Mouse (Mus musculus): ENCODE results near the gene Chchd5. TPM values are rescaled to one million over a fixed set of nuclear protein-coding genes. Genes with fewer than 3 reads are reported as not detected.

Gene Chchd5
- total and polyA plus RNA-seq, 2 experiments = 10.1 to 60.2 TPM

DNA sequence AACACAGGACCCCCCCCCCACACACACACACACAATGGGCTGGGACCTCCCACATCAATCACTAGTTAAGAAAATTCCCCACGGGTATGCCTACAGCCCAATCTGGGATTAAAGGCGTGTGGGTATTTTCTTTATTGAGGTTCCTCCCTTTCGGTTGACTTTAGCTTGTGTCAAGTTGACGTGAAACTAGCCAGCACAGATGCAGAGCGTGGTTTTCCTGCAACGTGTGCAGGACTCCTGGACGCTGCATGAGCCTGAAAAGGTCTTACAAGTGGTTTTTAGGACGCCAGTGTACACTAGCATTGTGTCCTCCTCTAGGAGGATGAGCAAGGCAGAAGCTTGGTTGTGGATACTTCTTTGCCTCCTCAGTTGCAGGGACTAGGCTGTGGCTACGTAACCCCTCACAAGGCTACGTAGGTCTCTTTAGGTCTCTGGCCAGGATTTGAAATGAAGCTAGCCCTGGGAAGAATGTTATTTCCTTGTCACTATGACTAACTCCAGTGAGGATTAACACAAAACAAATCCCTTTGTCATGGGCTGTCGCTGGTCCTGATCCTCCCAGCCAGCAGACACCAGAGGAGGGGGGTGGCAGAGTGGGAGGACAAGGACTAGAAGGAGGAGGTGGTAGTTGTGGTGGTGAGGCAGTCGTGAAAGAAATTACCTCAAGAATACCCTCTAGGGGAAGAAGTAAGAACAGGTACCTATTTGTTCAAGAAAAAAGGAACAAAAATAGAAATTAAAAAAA, 47.3 kb downstream of the Chchd5 start:
- Histone ChIP-seq H3K36me3 (ENCODE audit: control insufficient read depth, insufficient read depth, low read length) (no peaks in the 10 kb centered on the region), H3K27me3 (ENCODE audit: control insufficient read depth, insufficient read depth, low read length) (no peaks in the 10 kb centered on the region), H3K27ac (replicated peaks; ENCODE audit: insufficient read depth, low read depth, low read length) (no peak overlapping the region), H3K4me1 (ENCODE audit: control insufficient read depth, insufficient read depth, low read length) (no peaks in the 10 kb centered on the region; the same call in 1 of the 2 replicates), H3K79me2 (ENCODE audit: control insufficient read depth, insufficient read depth, low read length) (no peaks in the 10 kb centered on the region), H3K4me3 (ENCODE audit: insufficient read depth, low read depth, low read length) (no peak overlapping the region), H3K9ac (ENCODE audit: low read depth, low read length) (no peak overlapping the region)
- TF ChIP-seq CTCF (IDR thresholded peaks at IDR 0.05; ENCODE audit: low read depth, low read length) (no peak), POLR2A (IDR thresholded peaks at IDR 0.05; ENCODE audit: extremely low read depth, insufficient read depth, low read length) (no peak)
- 88% methylated on average over 12 of the region's 12 CpGs for WGBS
- no peak for DNase-seq (ENCODE audit: extremely low read depth, low read depth, low spot score)

DNA sequence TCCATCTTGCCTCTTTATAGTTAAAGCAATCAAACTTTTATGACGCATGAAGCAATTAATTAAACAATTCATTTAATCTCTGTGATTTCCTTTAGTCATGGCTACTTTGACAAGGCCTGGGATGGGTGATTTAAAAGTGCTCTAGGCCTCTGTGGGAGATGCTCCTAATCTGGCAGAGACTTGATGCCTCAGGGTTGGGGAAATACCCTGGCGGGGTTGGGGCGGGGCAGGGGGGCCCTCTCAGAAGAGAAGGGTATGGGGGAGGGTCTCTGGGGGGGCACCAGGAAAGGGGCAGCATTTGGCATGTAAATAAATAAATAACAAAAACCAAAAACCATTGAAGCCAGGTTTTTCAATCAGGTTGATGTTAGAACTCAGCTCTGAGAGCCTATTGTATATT, 48.2 kb downstream of the Chchd5 start:
- 90% methylated on average over 3 of the region's 3 CpGs for WGBS

DNA sequence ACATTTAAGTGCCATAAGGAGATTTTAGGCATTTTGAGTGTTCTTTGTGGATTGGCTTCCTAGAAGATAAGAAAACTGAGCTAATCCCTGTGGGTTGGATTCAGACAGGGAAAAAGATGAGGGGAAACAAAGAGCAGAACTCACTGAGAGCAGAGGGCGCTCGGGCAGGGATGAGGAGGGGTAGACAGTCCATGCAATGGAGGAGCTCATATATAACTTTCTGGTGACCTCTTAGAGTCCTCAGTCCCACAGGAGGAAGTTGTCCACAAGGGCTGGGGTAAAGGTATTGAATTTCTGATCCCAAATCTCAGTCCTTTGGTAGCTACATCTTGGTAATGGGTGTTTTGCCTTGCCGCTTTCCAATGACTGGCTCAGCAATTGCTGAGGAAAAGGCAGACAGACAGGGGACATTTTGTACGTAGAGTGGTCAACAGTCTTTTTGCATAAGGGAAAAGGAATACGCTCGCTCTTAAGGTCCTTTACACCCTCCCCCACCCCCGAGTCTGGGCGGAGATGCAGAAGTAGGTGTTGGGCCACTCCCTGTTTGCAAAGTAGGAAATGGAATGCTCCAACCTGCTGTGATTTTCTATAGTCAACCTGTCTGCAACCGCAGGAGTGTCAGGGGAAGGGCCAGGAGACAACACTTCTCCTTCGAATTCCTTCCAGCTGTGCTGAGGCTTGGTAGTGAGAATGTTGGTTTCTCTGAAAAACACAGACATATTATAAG, 48.8 kb downstream of the Chchd5 start:
- Histone ChIP-seq H3K9ac (ENCODE audit: low read depth, low read length) (no peak overlapping the region), H3K4me1 (ENCODE audit: control insufficient read depth, insufficient read depth, low read length) (no peaks in the 10 kb centered on the region; the same call in 1 of the 2 replicates), H3K4me3 (ENCODE audit: insufficient read depth, low read depth, low read length) (no peak overlapping the region), H3K27me3 (ENCODE audit: control insufficient read depth, insufficient read depth, low read length) (no peaks in the 10 kb centered on the region), H3K27ac (replicated peaks; ENCODE audit: insufficient read depth, low read depth, low read length) (no peak overlapping the region), H3K36me3 (ENCODE audit: control insufficient read depth, insufficient read depth, low read length) (no peaks in the 10 kb centered on the region), H3K79me2 (ENCODE audit: control insufficient read depth, insufficient read depth, low read length) (no peaks in the 10 kb centered on the region)
- DNase-seq (ENCODE audit: extremely low read depth, low read depth, low spot score) = no peak
- WGBS = 71% methylated on average over 10 of the region's 10 CpGs
- no peak for TF ChIP-seq POLR2A (IDR thresholded peaks at IDR 0.05; ENCODE audit: extremely low read depth, insufficient read depth, low read length)
- TF ChIP-seq CTCF (IDR thresholded peaks at IDR 0.05; ENCODE audit: low read depth, low read length) = no peak

More for the DNA sequence above, 48.2 kb downstream of the Chchd5 start:
- DNase-seq (ENCODE audit: extremely low read depth, low read depth, low spot score) = no peak
- Histone ChIP-seq H3K4me1 (ENCODE audit: control insufficient read depth, insufficient read depth, low read length) (no peaks in the 10 kb centered on the region; the same call in 1 of the 2 replicates), H3K4me3 (ENCODE audit: insufficient read depth, low read depth, low read length) (no peak overlapping the region), H3K79me2 (ENCODE audit: control insufficient read depth, insufficient read depth, low read length) (no peaks in the 10 kb centered on the region), H3K27ac (replicated peaks; ENCODE audit: insufficient read depth, low read depth, low read length) (no peak overlapping the region), H3K27me3 (ENCODE audit: control insufficient read depth, insufficient read depth, low read length) (no peaks in the 10 kb centered on the region), H3K9ac (ENCODE audit: low read depth, low read length) (no peak overlapping the region), H3K36me3 (ENCODE audit: control insufficient read depth, insufficient read depth, low read length) (no peaks in the 10 kb centered on the region)
- no peak for TF ChIP-seq CTCF (IDR thresholded peaks at IDR 0.05; ENCODE audit: low read depth, low read length)
- no peak for TF ChIP-seq POLR2A (IDR thresholded peaks at IDR 0.05; ENCODE audit: extremely low read depth, insufficient read depth, low read length)

DNA sequence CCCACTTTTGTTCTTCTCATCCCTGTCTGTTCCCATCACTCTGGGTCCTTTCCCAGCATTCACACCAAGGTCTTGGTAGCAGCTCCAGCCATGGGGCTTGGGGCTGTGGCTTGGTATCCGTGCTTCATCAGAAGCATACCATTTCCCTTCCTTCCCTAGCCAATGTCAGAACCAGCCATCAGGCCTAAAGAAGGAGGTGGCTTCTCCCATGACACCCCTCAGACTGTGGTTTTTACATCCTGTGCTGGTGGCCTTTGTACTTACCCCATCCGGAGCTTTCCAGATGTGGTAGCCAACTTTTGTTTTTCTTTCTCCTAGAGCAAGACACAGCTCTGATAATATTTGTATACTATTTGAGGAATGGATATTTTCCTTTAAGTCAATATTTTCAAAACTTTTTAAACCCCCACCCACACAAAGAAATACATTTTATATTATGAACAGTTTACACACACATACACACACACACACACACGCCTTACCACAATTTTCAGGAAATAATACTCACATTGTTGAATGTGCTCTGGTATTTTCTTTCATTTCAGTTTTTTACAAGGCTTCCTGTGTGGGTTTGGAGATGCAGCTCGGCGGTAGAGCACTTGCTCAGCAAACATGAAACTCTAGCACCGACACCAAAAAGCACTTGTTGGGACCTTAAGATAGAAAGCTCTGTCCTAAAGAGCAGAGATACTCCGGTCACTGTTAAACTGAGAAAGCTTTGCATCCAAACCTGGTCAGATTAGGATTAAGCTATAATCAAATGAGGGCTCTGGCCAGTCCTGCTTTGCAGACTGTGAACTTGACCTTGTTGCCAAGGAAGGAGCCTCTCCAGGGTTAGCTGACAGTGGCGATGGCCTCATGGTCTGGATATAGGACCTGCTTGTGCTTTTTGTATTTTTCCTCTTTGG, 50.7 kb downstream of the Chchd5 start:
- no peaks in the 10 kb centered on the region for H3K27me3 ChIP-seq (ENCODE audit: control insufficient read depth, insufficient read depth, low read length)
- no peak overlapping the region for H3K27ac ChIP-seq (replicated peaks; ENCODE audit: insufficient read depth, low read depth, low read length)
- WGBS = 72% methylated on average over 8 of the region's 8 CpGs
- no peaks in the 10 kb centered on the region; the same call in 1 of the 2 replicates for H3K4me1 ChIP-seq (ENCODE audit: control insufficient read depth, insufficient read depth, low read length)
- H3K9ac ChIP-seq (ENCODE audit: low read depth, low read length) = no peak overlapping the region
- no peaks in the 10 kb centered on the region for H3K36me3 ChIP-seq (ENCODE audit: control insufficient read depth, insufficient read depth, low read length)
- no peaks in the 10 kb centered on the region for H3K79me2 ChIP-seq (ENCODE audit: control insufficient read depth, insufficient read depth, low read length)
- TF ChIP-seq POLR2A (IDR thresholded peaks at IDR 0.05; ENCODE audit: extremely low read depth, insufficient read depth, low read length) (no peak), CTCF (IDR thresholded peaks at IDR 0.05; ENCODE audit: low read depth, low read length) (no peak)
- no peak for DNase-seq (ENCODE audit: extremely low read depth, low read depth, low spot score)
- no peak overlapping the region for H3K4me3 ChIP-seq (ENCODE audit: insufficient read depth, low read depth, low read length)

DNA sequence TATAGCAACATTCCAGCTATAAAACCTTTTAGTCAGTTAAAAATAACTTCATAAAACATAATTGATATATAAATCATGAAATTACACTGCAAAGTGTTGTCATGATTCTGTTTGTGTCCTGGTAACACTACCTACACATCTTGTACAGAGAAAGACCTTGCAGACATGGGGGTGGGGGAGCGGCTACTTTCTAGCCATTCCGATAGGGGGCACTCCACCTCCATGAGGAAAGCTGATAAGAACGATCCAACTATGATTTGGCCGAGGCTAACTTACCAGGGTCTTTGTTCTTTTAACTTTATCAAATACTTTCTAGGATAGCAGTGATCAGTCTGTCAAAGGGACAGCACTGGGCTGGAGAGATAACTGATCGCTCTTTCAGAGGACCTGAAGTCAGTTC, 52.0 kb downstream of the Chchd5 start:
- H3K27me3 ChIP-seq (ENCODE audit: control insufficient read depth, insufficient read depth, low read length) = no peaks in the 10 kb centered on the region
- H3K79me2 ChIP-seq (ENCODE audit: control insufficient read depth, insufficient read depth, low read length) = no peaks in the 10 kb centered on the region
- no peaks in the 10 kb centered on the region for H3K36me3 ChIP-seq (ENCODE audit: control insufficient read depth, insufficient read depth, low read length)
- H3K4me1 ChIP-seq (ENCODE audit: control insufficient read depth, insufficient read depth, low read length) = no peaks in the 10 kb centered on the region; the same call in 1 of the 2 replicates
- 87% methylated on average over 5 of the region's 5 CpGs for WGBS
- H3K4me3 ChIP-seq (ENCODE audit: insufficient read depth, low read depth, low read length) = no peak overlapping the region
- no peak for DNase-seq (ENCODE audit: extremely low read depth, low read depth, low spot score)
- 0 out of 2 replicates have a peak, but pooled peaks have one; percentile 1 for TF ChIP-seq CTCF (IDR thresholded peaks at IDR 0.05; ENCODE audit: low read depth, low read length)
- TF ChIP-seq POLR2A (IDR thresholded peaks at IDR 0.05; ENCODE audit: extremely low read depth, insufficient read depth, low read length) = no peak
- no peak overlapping the region for H3K27ac ChIP-seq (replicated peaks; ENCODE audit: insufficient read depth, low read depth, low read length)
- H3K9ac ChIP-seq (ENCODE audit: low read depth, low read length) = no peak overlapping the region

Measured in liver, adult 2 months (tissue).